Mouse (Mus musculus): ENCODE measurements around the gene Prkn.
"Not testable (repeated sequence)": the region's sequence is repeated elsewhere in the genome, so short reads cannot be mapped to it uniquely, and the experiment has no call there.

Prkn gene

GRCm38 (mm10) chr17:11960492-11960891, 1120.3 kb downstream of the Prkn start:
- DNase-seq (ENCODE audit: extremely low spot score, low read depth, low spot score) = no peak

- DNase-seq (ENCODE audit: extremely low spot score, low read depth, low spot score) = no peak
Measured at GRCm38 (mm10) chr17:11962808-11963207, 1122.6 kb downstream of the Prkn start.

GRCm38 (mm10) chr17:11970160-11970559, 1130.0 kb downstream of the Prkn start:
- DNase-seq (ENCODE audit: extremely low spot score, low read depth, low spot score) = no peak

GRCm38 (mm10) chr17:11972550-11972949, 1132.4 kb downstream of the Prkn start:
- no peak for DNase-seq (ENCODE audit: extremely low spot score, low read depth, low spot score)

GRCm38 (mm10) chr17:11972969-11973787, 1133.0 kb downstream of the Prkn start:
- no peak for DNase-seq (ENCODE audit: extremely low spot score, low read depth, low spot score)

- DNase-seq (ENCODE audit: extremely low spot score, low read depth, low spot score) = no peak
Measured at GRCm38 (mm10) chr17:11975062-11975607, 1135.0 kb downstream of the Prkn start.

GRCm38 (mm10) chr17:11978260-11978821, 1138.2 kb downstream of the Prkn start:
- DNase-seq (ENCODE audit: extremely low spot score, low read depth, low spot score) = no peak

GRCm38 (mm10) chr17:11981666-11982065, 1141.5 kb downstream of the Prkn start:
- DNase-seq (ENCODE audit: extremely low spot score, low read depth, low spot score) = no peak

- no peak for DNase-seq (ENCODE audit: extremely low spot score, low read depth, low spot score)
Measured at GRCm38 (mm10) chr17:11988110-11988837, 1148.1 kb downstream of the Prkn start.

GRCm38 (mm10) chr17:11989296-11989695, 1149.1 kb downstream of the Prkn start:
- no peak for DNase-seq (ENCODE audit: extremely low spot score, low read depth, low spot score)

GRCm38 (mm10) chr17:11990386-11991087, 1150.4 kb downstream of the Prkn start:
- DNase-seq (ENCODE audit: extremely low spot score, low read depth, low spot score) = no peak

GRCm38 (mm10) chr17:11993249-11993648, 1153.1 kb downstream of the Prkn start:
- no peak for DNase-seq (ENCODE audit: extremely low spot score, low read depth, low spot score)

GRCm38 (mm10) chr17:11994252-11994651, 1154.1 kb downstream of the Prkn start:
- DNase-seq (ENCODE audit: extremely low spot score, low read depth, low spot score) = no peak

- not testable (repeated sequence) for DNase-seq (ENCODE audit: extremely low spot score, low read depth, low spot score)
Measured at GRCm38 (mm10) chr17:11994754-11995153, 1154.6 kb downstream of the Prkn start.

- DNase-seq (ENCODE audit: extremely low spot score, low read depth, low spot score) = no peak
Measured at GRCm38 (mm10) chr17:11995522-11995921, 1155.3 kb downstream of the Prkn start.

GRCm38 (mm10) chr17:11996311-11996710, 1156.1 kb downstream of the Prkn start:
- DNase-seq (ENCODE audit: extremely low spot score, low read depth, low spot score) = no peak

- DNase-seq (ENCODE audit: extremely low spot score, low read depth, low spot score) = no peak
Measured at GRCm38 (mm10) chr17:12000285-12000684, 1160.1 kb downstream of the Prkn start.

GRCm38 (mm10) chr17:12021326-12021725, 1181.1 kb downstream of the Prkn start:
- no peak for DNase-seq (ENCODE audit: extremely low spot score, low read depth, low spot score)

GRCm38 (mm10) chr17:12029362-12029761, 1189.2 kb downstream of the Prkn start:
- no peak for DNase-seq (ENCODE audit: extremely low spot score, low read depth, low spot score)

- DNase-seq (ENCODE audit: extremely low spot score, low read depth, low spot score) = no peak
Measured at GRCm38 (mm10) chr17:12029921-12030461, 1189.8 kb downstream of the Prkn start.
